Mouse (Mus musculus) midbrain, embryonic 11.5 days (tissue): Measurements from ENCODE around the gene 2210011C24Rik. TPM values are rescaled to one million over a fixed set of nuclear protein-coding genes. Genes with fewer than 3 reads are reported as not detected.
"Not testable (repeated sequence)": the region's sequence is repeated elsewhere in the genome, so short reads cannot be mapped to it uniquely, and the experiment has no call there.

Source experiments
- ATAC-seq: fragments of 200-750 bp; cut with Nextera tagmentation; 2 replicates; pipeline ENCODE4 v1.8.0; 2017; ENCODE audit warnings: moderate TSS enrichment, moderate library complexity; ENCODE audit not compliant: low FRiP score
- DNase-seq: peaks from one replicate; pipeline ENCODE4 v3.0.0; 2015; ENCODE audit warnings: low spot score; ENCODE audit errors: missing footprints
- H3K27ac ChIP-seq: fragments of 300-500 bp; sonication (generic); 2 replicates; pipeline ENCODE4 v1.5.1; 2014; ENCODE audit warnings: low read depth, low read length
- H3K27me3 ChIP-seq: fragments of 300-500 bp; sonication (generic); 2 replicates; pipeline ENCODE4 v1.6.1; 2014; ENCODE audit warnings: mild to moderate bottlenecking, low read length, moderate library complexity, mixed read lengths; ENCODE audit not compliant: control insufficient read depth, insufficient read depth
- H3K36me3 ChIP-seq: fragments of 300-500 bp; sonication (generic); 2 replicates; pipeline ENCODE4 v1.6.1; 2014; ENCODE audit warnings: mild to moderate bottlenecking, low read length, moderate library complexity, mixed read lengths; ENCODE audit not compliant: control insufficient read depth, insufficient read depth
- H3K4me1 ChIP-seq: fragments of 300-500 bp; sonication (generic); 2 replicates; pipeline ENCODE4 v1.6.1; 2014; ENCODE audit warnings: low read length; ENCODE audit not compliant: control insufficient read depth, insufficient read depth
- H3K4me2 ChIP-seq: fragments of 300-500 bp; sonication (generic); 2 replicates; pipeline ENCODE4 v1.6.1; 2014; ENCODE audit warnings: mild to moderate bottlenecking, moderate library complexity
- H3K4me3 ChIP-seq: fragments of 300-500 bp; sonication (generic); 2 replicates; pipeline ENCODE4 v1.5.1; 2014; ENCODE audit warnings: low read depth, low read length
- H3K9ac ChIP-seq: fragments of 300-500 bp; sonication (generic); 2 replicates; pipeline ENCODE4 v1.6.1; 2014; ENCODE audit warnings: low read length
- H3K9me3 ChIP-seq: fragments of 300-500 bp; sonication (generic); 2 replicates; pipeline ENCODE4 v1.6.1; 2016; ENCODE audit warnings: low read length; ENCODE audit not compliant: control insufficient read depth
- WGBS: fragments of 180-500 bp; shearing (Covaris S2); extraction: QIAGEN DNeasy Blood & Tissue Kit; methylation state at CpG from one replicate; pipeline ENCODE4 v1.1.7; 2014; 5-methylcytosine and 5-hydroxymethylcytosine counted together
- polyA plus RNA-seq: library from polyadenylated mRNA; unstranded; fragments of >200 nt; fragmentation: Nextera tagmentation; extraction: Ambion mirVana; gene quantifications from 2 replicates; pipeline ENCODE4 v1.2.1, GENCODE M21; 2014

2210011C24Rik gene
- polyA plus RNA-seq, 1 experiment from 2014 or later = not detected

- ATAC-seq = no peak
- H3K4me2 ChIP-seq = no peak overlapping the region
- H3K36me3 ChIP-seq = peaks cover 27% of the 10 kb centered on the region
Observed at GRCm38 (mm10) chr8:83990170-83990569, 21.8 kb downstream of the 2210011C24Rik start.

GRCm38 (mm10) chr8:83989243-83989642 lies 22.7 kb downstream of the 2210011C24Rik start:
- no peak overlapping the region for H3K27ac ChIP-seq
- H3K27me3 ChIP-seq = no peaks in the 10 kb centered on the region
- no peaks in the 10 kb centered on the region for H3K9me3 ChIP-seq
- H3K4me3 ChIP-seq = no peak overlapping the region
- no peaks in the 10 kb centered on the region for H3K4me1 ChIP-seq
- DNase-seq = no peak
- ATAC-seq = no peak
- H3K36me3 ChIP-seq = peaks cover 25% of the 10 kb centered on the region
- WGBS = 92% methylated on average over 7 of the region's 7 CpGs
- no peak overlapping the region for H3K9ac ChIP-seq
- H3K4me2 ChIP-seq = no peak overlapping the region

More at GRCm38 (mm10) chr8:83990170-83990569, 21.8 kb downstream of the 2210011C24Rik start:
- Histone ChIP-seq H3K9ac (no peak overlapping the region), H3K9me3 (no peaks in the 10 kb centered on the region), H3K27me3 (no peaks in the 10 kb centered on the region), H3K27ac (no peak overlapping the region), H3K4me3 (no peak overlapping the region), H3K4me1 (no peaks in the 10 kb centered on the region)
- 93% methylated on average over 14 of the region's 14 CpGs for WGBS
- DNase-seq = no peak

DNA sequence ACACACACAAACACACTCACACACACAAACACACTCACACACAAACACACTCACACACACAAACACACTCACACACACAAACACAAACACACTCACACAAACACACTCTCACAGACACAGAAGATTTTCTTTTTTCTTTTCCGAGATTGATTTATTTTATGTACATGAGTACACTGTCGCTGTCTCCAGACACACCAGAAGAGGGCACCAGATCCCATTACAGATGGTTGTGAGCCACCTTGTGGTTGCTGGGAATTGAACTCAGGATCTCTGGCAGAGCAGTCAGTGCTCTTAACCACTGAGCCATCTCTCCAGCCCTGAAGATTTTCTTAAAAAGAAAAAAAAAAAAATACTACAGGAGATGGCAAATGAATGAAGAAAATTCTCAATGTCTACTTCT lies 28.7 kb downstream of the 2210011C24Rik start:
- not testable (repeated sequence) for H3K9ac ChIP-seq, H3K4me3 ChIP-seq, H3K27me3 ChIP-seq, DNase-seq, ATAC-seq, H3K4me2 ChIP-seq, H3K4me1 ChIP-seq, H3K9me3 ChIP-seq, H3K27ac ChIP-seq
- 99% methylated on average over 2 of the region's 2 CpGs for WGBS
- peaks cover 21% of the 10 kb centered on the region for H3K36me3 ChIP-seq

GRCm38 (mm10) chr8:83982449-83982848 lies 29.5 kb downstream of the 2210011C24Rik start:
- no peak for ATAC-seq
- Histone ChIP-seq H3K4me1 (no peaks in the 10 kb centered on the region), H3K4me2 (no peak overlapping the region), H3K9ac (no peak overlapping the region), H3K4me3 (no peak overlapping the region), H3K27me3 (no peaks in the 10 kb centered on the region), H3K9me3 (no peaks in the 10 kb centered on the region), H3K36me3 (peaks cover 20% of the 10 kb centered on the region), H3K27ac (no peak overlapping the region)
- WGBS = 86% methylated on average over 4 of the region's 4 CpGs
- no peak for DNase-seq

- 97% methylated on average over 7 of the region's 7 CpGs for WGBS
- no peak for DNase-seq
- no peaks in the 10 kb centered on the region for H3K27me3 ChIP-seq
- no peak for ATAC-seq
- H3K36me3 ChIP-seq = peaks cover 13% of the 10 kb centered on the region
- H3K4me3 ChIP-seq = no peak overlapping the region
- H3K9me3 ChIP-seq = no peaks in the 10 kb centered on the region
- no peak overlapping the region for H3K9ac ChIP-seq
- H3K4me2 ChIP-seq = no peak overlapping the region
- H3K27ac ChIP-seq = no peak overlapping the region
- H3K4me1 ChIP-seq = no peaks in the 10 kb centered on the region
Observed at GRCm38 (mm10) chr8:83981533-83981932, 30.4 kb downstream of the 2210011C24Rik start.

DNA sequence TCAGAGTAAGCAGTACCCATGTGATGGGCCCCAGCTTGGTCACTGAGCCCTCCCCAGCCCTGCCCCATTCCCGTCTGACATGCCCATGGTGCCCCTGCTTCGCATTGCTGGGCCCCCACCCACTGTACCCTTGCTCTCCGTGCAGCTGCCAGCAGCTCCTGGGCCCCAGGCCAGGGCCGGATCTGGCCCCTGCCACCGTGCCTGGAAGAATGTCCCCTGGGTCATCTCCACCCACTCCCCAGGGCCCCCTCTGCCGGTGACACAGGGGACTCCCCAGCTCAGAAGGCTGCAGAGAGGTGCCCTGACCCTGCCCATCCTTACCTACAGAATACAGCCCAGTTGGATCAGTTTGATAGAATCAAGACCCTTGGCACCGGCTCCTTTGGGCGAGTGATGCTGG lies 31.1 kb downstream of the 2210011C24Rik start:
- no peak for ATAC-seq
- H3K4me1 ChIP-seq = no peaks in the 10 kb centered on the region
- H3K36me3 ChIP-seq = peaks cover 12% of the 10 kb centered on the region

GRCm38 (mm10) chr8:83980250-83980649 lies 31.7 kb downstream of the 2210011C24Rik start:
- DNase-seq (no peak), ATAC-seq (no peak)
- Histone ChIP-seq H3K4me1 (no peaks in the 10 kb centered on the region), H3K4me2 (no peak overlapping the region), H3K4me3 (no peak overlapping the region), H3K36me3 (peaks cover 12% of the 10 kb centered on the region), H3K27ac (no peak overlapping the region), H3K9me3 (no peaks in the 10 kb centered on the region), H3K27me3 (no peaks in the 10 kb centered on the region), H3K9ac (no peak overlapping the region)
- WGBS = 92% methylated on average over 1 of the region's 1 CpGs

More for the DNA sequence above, 31.1 kb downstream of the 2210011C24Rik start:
- Histone ChIP-seq H3K27me3 (no peaks in the 10 kb centered on the region), H3K27ac (no peak overlapping the region), H3K4me3 (no peak overlapping the region), H3K4me2 (no peak overlapping the region), H3K9ac (no peak overlapping the region), H3K9me3 (no peaks in the 10 kb centered on the region)
- no peak for DNase-seq
- WGBS = 90% methylated on average over 8 of the region's 8 CpGs

- Histone ChIP-seq H3K27ac (no peak overlapping the region), H3K27me3 (no peaks in the 10 kb centered on the region), H3K9ac (no peak overlapping the region), H3K4me3 (no peak overlapping the region), H3K4me2 (no peak overlapping the region), H3K4me1 (peaks cover 13% of the 10 kb centered on the region), H3K36me3 (peaks cover 9% of the 10 kb centered on the region), H3K9me3 (no peaks in the 10 kb centered on the region)
- ATAC-seq (no peak), DNase-seq (no peak)
- WGBS = 76% methylated on average over 9 of the region's 9 CpGs
Observed at GRCm38 (mm10) chr8:83978200-83978599, 33.8 kb downstream of the 2210011C24Rik start.

DNA sequence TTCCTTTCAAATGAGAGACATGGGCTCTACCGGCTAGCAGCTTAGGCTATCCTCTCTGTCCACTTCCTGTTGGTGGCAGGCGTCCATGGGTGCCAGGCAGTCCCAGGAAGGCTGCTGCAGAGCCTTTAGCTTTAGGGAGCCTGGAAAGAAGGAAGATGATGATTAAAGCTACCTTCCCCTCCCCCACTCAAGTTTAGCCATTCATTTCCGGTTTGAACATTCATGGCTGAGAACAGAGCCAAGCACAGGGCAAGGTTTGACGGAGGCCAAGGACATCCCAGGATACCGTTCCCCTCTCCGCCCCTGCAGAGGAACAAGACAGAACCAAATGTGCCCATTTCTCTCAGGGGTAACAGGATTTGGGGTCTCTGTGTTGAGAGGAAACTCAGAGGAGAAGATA lies 34.3 kb downstream of the 2210011C24Rik start:
- Histone ChIP-seq H3K4me2 (no peak overlapping the region), H3K27ac (no peak overlapping the region), H3K27me3 (no peaks in the 10 kb centered on the region), H3K4me3 (no peak overlapping the region), H3K9ac (no peak overlapping the region), H3K4me1 (peaks cover 13% of the 10 kb centered on the region), H3K9me3 (no peaks in the 10 kb centered on the region), H3K36me3 (peaks cover 9% of the 10 kb centered on the region)
- WGBS = 73% methylated on average over 6 of the region's 6 CpGs
- ATAC-seq (no peak), DNase-seq (no peak)
